Mouse (Mus musculus) embryonic fibroblast, embryonic 13.5 days (primary cell): ENCODE measurements around the gene Gm5148.

ENCODE experiments used
- CTCF ChIP-seq: IDR thresholded peaks from 2 replicates; pipeline ENCODE4 v1.5.1; 2011; ENCODE audit warnings: mild to moderate bottlenecking, control low read depth, low read length, moderate library complexity, borderline replicate concordance; ENCODE audit not compliant: insufficient read depth
- POLR2A ChIP-seq: IDR thresholded peaks from 2 replicates; pipeline ENCODE4 v1.6.1; 2011; ENCODE audit warnings: low read depth, mild to moderate bottlenecking, control low read depth, low read length, moderate library complexity

- TF ChIP-seq CTCF = no peak
- no peak for TF ChIP-seq POLR2A
These were observed at the start of gene Gm5148 for GRCm38 (mm10) chr3:37724171-37724804.
